Mouse (Mus musculus) embryo, embryonic 11.5 days (tissue): ENCODE data around the gene Kmt2c.

ENCODE experiments used
- DNase-seq: peaks from one replicate; pipeline ENCODE4 v3.0.0-alpha.2; 2012; ENCODE audit warnings: low read depth, low spot score

Kmt2c gene

DNA sequence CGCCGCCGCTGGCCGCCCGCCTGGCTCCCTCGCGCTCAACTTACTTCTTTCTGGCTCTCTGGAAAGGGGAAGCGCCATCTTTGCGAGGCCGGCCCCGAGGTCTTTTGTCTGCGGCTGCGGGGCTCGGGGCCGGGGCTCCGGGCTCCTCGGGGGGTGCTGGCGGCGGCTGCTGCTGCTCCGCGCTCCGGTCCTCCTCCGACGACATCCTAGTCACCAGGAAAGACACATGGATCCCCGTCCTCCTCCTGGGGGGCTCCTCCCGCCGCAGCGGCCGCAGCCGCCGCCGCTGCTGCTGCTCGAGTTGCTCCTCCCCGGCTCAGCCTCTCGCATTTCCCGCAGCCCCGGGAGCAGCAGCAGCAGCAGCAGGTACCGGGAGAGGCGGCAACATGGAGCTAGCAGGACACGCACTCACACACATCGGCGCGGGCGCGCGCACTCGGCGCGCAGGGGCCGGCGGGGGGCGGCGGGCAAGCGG, at the start of gene Kmt2c:
Gene Kmt2c (minus strand): TSS at position 438 of the 475 bp plus-strand sequence.
- DNase-seq = peak; percentile 76

- DNase-seq = no peak
These were observed 48.3 kb upstream of the Kmt2c start for GRCm38 (mm10) chr5:25546912-25547311.

- DNase-seq = no peak
These were observed 46.0 kb upstream of the Kmt2c start for GRCm38 (mm10) chr5:25544566-25544965.

DNA sequence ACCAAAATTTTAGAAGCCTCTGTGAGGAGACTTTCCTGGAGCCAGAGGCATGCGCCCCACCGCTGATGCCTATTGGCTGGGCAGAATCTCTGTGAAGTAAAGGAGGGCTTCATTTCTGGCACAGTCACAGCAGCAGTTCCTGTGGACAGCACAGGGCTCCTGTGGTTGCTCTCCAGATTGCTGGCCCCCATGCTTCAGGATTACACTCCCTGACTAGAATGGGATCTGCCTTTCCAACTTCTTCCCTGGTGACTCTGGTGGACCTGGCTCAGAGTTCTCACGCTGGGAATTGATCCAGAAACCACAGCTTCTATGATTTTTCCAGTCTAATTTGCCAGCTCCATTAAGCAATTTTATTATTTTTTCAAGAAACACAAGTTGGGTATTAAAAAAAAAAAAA, 45.5 kb upstream of the Kmt2c start:
- no peak for DNase-seq

GRCm38 (mm10) chr5:25541661-25542060, 43.1 kb upstream of the Kmt2c start:
- no peak for DNase-seq

GRCm38 (mm10) chr5:25540921-25541320, 42.3 kb upstream of the Kmt2c start:
- DNase-seq = no peak

DNA sequence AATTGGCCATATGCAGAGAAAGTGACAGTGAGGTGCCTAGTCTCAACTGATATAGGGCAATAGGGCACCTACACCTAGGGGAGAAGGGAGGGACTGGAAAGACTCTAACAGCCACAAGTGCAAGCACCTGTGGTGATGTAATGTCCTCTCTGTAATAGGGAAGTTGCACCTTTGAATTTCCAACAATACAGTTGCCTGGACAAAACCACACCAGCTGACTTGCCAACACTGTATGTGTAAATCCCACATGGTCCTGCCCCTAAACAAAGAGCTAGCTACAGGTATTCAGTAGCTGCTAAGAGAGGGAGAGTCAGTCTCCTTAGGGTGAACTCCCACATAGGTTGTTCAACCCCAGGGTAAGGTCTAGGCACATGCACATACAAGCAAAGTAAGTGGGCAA, 41.8 kb upstream of the Kmt2c start:
- DNase-seq = no peak

- no peak for DNase-seq
These were observed 38.4 kb upstream of the Kmt2c start for GRCm38 (mm10) chr5:25536921-25537409.

- no peak for DNase-seq
These were observed 37.9 kb upstream of the Kmt2c start for GRCm38 (mm10) chr5:25536451-25536850.

DNA sequence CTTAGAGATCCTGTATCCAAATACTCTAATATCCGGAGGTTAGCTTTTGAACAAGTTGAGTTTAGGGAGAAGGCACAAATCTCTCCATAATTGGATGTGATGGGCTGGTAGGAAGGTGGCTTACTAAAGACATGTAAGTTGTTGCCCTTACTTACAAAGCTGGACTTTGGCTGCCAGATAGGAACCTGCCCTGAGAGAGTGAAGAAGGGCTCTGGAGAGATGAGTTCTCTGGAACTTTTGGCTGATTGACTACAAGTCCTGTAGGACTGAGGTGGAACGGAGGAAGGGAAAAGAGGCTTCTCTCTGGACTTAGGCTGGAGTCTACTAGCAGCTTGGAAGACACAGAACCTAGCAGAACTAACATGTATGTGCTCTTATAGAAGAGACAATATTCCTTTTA, 37.0 kb upstream of the Kmt2c start:
- DNase-seq = no peak

GRCm38 (mm10) chr5:25533298-25533697, 34.7 kb upstream of the Kmt2c start:
- DNase-seq = no peak

DNA sequence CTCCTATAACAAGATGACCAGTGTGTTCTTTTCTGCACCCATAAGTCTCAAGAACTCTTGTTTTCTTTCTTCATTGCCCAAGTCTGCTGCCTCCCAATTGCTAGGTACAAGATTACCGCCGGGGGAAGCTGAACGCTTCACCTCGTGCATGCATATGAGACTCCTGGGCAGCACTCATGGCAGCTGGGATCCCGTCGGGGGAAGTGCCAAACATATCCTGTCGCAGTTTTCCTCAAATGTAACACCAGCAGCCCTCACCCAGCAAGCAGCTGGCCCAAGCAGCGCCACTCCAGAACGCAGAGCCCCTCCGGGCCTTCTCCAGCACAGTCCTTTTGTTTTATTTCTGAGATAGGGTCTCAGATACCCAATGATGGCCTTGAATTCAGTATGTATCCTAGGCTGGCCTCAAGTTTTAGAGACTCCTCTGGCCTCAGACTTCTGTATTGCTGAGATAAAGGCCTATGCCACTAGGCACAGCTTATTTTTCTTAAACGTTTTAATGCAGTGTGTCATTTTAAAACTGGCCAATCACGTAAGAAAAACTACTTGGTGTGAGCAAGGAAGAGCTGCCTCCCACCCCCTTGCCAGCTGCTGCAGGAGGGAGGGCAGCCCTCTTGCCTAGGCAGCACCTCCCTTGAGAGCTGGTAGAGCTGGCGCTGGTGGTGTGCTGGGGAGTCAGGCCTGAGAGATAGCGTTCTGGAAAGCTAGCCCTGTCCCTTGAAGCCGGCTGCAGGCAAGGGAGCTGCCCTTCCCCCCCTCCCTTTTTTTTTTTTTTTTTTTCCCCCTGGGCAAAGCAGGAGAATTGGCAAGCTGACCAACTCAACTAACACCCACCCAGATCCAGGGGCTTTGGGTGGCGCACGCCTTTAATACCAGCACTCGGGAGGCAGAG, 33.9 kb upstream of the Kmt2c start:
- no peak for DNase-seq

GRCm38 (mm10) chr5:25530629-25531028, 32.0 kb upstream of the Kmt2c start:
- no peak for DNase-seq

GRCm38 (mm10) chr5:25529529-25530421, 31.2 kb upstream of the Kmt2c start:
- peak; percentile 98 for DNase-seq

- no peak for DNase-seq
These were observed 30.4 kb upstream of the Kmt2c start for GRCm38 (mm10) chr5:25528851-25529528.

DNA sequence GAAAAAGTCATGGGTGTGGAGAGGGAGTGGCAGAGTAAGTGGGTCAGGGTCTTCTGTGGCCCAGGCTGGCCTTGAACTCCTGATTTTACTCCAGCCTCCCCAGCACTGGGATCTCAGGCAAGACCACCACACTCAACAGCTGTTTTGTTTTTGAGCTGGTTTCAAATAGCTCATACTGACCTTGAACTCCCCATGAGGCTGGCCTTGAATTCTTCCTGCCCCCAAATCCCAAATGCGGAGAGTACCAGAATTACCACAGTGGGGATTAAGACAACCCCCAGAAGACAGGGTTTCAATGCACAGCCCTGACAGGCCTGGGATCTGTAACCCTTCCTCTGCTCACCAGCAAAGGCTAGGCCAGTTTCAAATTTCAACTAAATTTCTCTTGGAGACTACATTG, 29.4 kb upstream of the Kmt2c start:
- DNase-seq = no peak

DNA sequence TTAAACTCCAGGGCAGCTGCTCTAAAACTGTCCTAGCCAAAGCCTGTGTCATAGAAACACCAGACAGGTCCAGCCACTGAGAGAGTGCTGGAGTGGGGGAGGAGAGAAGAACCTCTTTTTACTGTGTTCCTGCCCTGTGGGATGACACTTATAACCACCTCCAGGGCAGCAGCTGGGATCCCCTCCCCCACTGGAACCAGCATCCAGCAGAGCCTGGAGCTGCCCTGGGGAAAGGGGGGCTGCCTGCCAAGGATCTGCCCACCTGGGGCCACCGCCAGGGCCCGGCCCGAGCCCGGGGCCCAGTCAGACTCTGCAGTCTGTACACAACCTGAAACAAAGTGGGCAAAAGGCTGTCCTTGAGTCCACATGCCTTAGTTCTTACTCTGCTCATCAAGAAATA, 28.3 kb upstream of the Kmt2c start:
- DNase-seq = no peak

DNA sequence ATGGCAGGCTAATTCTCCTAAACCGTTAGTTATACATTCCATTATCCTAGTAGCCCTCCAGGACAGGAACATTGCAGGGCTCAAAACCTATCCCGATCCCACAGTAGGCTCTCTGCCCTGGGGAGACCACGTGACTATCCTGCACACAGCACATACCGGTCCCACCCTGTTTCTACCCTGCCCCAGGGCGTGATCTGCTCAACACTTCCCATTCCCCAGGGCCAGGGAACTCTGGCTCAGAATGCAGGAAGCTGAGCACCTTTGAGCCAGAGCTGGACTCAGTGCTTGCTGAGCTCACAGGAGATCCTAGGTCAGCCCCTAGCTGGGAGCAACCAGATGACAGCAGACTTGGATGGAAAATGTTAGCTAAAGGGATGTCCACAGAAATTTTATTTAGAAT, 27.5 kb upstream of the Kmt2c start:
- DNase-seq = no peak

- DNase-seq = no peak
These were observed 22.9 kb upstream of the Kmt2c start for GRCm38 (mm10) chr5:25521461-25521860.

GRCm38 (mm10) chr5:25519820-25520219, 21.2 kb upstream of the Kmt2c start:
- no peak for DNase-seq

GRCm38 (mm10) chr5:25517550-25517949, 19.0 kb upstream of the Kmt2c start:
- no peak for DNase-seq
